Comparison of ENCODE assay signal across 22 mouse cellular contexts in genomic region chr12:21241965-21242364, GRCm38 (mm10).
"Had no signal": no experiment of that assay in that cellular context is flagged by ENCODE, and none has a peak within 500 bp of the region (broad histone marks: within the 10 kb centered on the region; RNA-seq: fewer than 3 reads in every experiment).

No protein-coding gene starts in this region.

- H3K9me3 ChIP-seq: limb, embryonic 12.5 days; limb, embryonic 15.5 days; liver, embryonic 12.5 days; liver, embryonic 15.5 days; lung, embryonic 15.5 days; megakaryocyte, embryonic 14.5 days; midbrain, embryonic 10.5 days; midbrain, embryonic 13.5 days; stomach, embryonic 15.5 days had no signal

- H3K27ac ChIP-seq: limb, embryonic 12.5 days; limb, embryonic 15.5 days; liver, embryonic 12.5 days; liver, embryonic 15.5 days; lung, embryonic 15.5 days; midbrain, embryonic 10.5 days; midbrain, embryonic 13.5 days; stomach, embryonic 15.5 days had no signal

- H3K4me3 ChIP-seq: limb, embryonic 12.5 days; limb, embryonic 15.5 days; liver, embryonic 12.5 days; liver, embryonic 15.5 days; lung, embryonic 15.5 days; megakaryocyte, embryonic 14.5 days; midbrain, embryonic 10.5 days; midbrain, embryonic 13.5 days; myocyte; stomach, embryonic 15.5 days had no signal

- H3K27me3 ChIP-seq: limb, embryonic 12.5 days; limb, embryonic 15.5 days; liver, embryonic 12.5 days; liver, embryonic 15.5 days; lung, embryonic 15.5 days; megakaryocyte, embryonic 14.5 days; midbrain, embryonic 13.5 days; stomach, embryonic 15.5 days had no signal

- ATAC-seq: liver, embryonic 12.5 days; midbrain, embryonic 13.5 days; midbrain, embryonic 16.5 days had no signal

- H3K36me3 ChIP-seq: liver, embryonic 15.5 days had no signal

- H3K4me1 ChIP-seq: limb, embryonic 12.5 days; limb, embryonic 15.5 days; liver, embryonic 12.5 days; liver, embryonic 15.5 days; lung, embryonic 15.5 days; midbrain, embryonic 10.5 days; midbrain, embryonic 13.5 days; stomach, embryonic 15.5 days had no signal

- H3K9ac ChIP-seq: limb, embryonic 12.5 days; limb, embryonic 15.5 days; liver, embryonic 12.5 days; liver, embryonic 15.5 days; lung, embryonic 15.5 days; midbrain, embryonic 13.5 days; stomach, embryonic 15.5 days had no signal

- H3K4me2 ChIP-seq: limb, embryonic 12.5 days; limb, embryonic 15.5 days; liver, embryonic 12.5 days; liver, embryonic 15.5 days; lung, embryonic 15.5 days; midbrain, embryonic 13.5 days; stomach, embryonic 15.5 days had no signal

- DNase-seq: kidney, adult 9 months; kidney, postnatal 14 days; kidney, postnatal 4 days; left cerebral cortex, postnatal 4 days; lung, adult 18-20 months; lung, postnatal 10 days; lung, postnatal 36 days; right cerebral cortex, adult 18-20 months; right cerebral cortex, postnatal 14 days; spleen, adult 18-20 months; thymus, postnatal 25 days had no signal
